Mouse (Mus musculus) frontal cortex, postnatal 14 days (tissue): ENCODE data around the gene Pick1.
"Not testable (repeated sequence)": the region's sequence is repeated elsewhere in the genome, so short reads cannot be mapped to it uniquely, and the experiment has no call there.

Source experiments
- DNase-seq, 2 experiments: peaks; one replicate each; pipeline ENCODE4 v3.0.0; 2022; ENCODE audit warnings: low spot score in 2 of 2

The Pick1 gene

DNA sequence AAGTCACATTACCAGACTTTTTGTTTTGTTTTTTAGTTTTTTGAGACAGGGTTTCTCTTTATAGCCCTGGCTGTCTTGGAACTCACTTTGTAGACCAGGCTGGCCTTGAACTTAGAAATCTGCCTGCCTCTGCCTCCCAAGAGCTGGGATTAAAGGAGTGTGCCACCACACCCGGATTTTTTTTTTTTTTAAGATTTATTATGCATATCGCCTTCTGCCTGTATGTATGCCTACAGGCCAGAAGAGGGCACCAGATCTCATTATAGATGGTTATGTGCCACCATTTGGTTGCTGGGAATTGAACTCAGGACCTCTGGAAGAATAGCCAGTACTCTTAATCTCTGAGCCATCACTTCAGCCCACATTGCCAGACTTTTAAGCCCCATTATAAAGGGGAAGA, 3.2 kb upstream of the Pick1 start:
- not testable (repeated sequence) for DNase-seq

DNA sequence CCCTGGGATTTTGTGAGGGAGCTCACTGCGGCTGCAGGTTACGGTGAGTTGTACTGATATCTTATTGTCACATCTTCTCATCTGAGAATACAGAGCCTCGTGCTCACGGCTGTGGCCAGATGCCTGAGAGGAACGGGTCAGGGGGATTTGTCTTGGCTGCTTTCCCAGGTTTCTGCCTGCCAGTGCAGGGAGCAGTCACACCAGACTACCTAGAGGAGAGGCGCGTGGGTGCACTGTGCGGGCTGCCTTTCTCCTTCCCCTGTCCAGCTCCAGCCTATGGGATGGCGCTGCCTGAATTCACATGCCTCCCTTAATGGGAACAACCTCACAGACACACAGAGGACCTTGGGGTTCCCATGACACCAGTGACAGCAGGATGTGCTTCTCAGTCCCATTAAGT, 6.3 kb downstream of the Pick1 start:
- no peak for DNase-seq

DNA sequence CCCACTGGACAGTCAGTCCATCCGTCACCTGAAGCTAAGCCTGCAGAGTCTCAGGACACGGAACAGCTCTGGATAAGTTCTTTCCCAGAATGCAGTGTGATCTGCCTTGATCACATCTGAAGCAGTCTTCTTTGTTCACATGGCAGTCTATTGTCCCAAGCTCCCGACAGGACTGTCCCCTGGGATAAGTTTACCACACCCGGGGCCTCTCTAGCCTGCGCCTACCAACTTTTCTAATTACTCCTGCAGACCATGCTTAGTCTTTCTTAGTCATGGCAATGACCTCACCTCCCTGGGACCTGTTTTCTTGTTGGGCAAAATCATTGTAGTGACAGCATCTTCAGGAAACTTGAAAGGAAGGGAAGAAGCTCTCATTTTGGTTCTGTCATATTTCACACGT, 9.1 kb downstream of the Pick1 start:
- no peak for DNase-seq

DNA sequence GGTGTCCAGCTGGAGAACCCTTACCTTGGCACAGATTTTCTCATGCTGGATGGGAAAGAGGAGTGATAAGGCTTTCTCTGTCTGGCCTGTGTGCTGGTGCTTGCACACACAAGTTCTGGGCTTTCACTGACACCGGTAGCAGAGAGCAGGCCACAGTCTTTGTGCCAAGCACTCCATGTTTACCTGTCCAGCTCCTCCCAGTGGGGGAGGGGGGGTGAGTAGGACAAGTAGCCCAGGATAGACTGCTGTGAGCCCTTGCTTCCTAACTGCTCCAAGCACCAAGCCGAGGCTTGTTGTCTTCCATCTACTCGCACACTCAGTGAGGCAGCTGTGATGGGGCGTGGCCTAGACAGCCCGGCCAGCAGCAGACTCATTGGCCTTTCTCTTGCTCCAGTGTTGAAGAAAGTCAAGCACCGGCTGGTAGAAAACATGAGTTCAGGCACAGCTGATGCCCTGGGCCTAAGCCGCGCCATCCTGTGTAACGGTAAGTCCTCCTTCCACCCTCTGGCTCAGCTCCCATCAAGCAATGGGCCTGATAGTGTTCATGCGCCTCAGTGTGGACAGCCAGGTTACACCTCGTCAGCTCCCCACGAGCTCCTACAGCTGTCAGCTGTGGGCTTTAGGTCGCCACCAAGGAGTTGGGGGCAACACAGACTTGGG, 13.7 kb downstream of the Pick1 start:
- no peak for DNase-seq

DNA sequence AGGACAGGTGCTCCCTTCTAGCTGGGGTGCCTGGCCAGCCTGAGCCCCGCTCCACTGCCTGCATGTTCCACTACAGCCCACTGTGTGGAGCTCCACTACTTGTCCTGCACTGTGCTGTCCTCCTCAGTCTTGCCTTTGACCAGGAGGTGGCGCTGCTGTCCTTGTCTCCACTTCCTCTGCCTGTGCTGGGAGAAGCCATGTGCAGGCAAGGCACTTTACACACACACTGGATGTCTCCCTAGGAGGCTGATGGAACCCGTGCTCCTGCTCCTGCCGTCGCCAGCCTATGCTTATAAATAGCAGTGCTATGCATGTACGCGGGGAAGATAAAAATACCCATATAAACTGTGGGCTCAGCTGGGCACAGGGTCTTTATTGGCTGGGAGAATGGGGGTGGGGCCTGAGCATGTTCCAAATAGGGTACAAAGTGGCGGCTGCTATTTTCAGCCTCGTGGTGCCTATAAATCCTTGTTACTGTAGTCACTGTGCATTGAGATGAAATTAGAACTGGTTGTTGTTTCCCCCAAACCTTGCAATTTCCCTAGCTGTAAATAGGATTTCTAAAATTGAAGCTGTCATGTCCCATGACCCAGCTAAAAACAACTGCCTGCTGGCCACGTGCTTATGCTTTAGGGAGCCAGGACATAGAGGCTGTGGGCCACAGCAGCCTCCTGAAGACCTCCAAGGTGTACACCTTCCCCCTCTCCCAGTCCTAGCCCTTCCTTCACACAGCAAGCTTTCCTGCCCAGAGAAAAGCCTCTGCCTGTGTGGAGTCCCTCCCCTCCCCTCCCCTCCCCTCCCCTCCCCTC, 14.5 kb downstream of the Pick1 start:
- DNase-seq = peak; percentile 97 to 98

DNA sequence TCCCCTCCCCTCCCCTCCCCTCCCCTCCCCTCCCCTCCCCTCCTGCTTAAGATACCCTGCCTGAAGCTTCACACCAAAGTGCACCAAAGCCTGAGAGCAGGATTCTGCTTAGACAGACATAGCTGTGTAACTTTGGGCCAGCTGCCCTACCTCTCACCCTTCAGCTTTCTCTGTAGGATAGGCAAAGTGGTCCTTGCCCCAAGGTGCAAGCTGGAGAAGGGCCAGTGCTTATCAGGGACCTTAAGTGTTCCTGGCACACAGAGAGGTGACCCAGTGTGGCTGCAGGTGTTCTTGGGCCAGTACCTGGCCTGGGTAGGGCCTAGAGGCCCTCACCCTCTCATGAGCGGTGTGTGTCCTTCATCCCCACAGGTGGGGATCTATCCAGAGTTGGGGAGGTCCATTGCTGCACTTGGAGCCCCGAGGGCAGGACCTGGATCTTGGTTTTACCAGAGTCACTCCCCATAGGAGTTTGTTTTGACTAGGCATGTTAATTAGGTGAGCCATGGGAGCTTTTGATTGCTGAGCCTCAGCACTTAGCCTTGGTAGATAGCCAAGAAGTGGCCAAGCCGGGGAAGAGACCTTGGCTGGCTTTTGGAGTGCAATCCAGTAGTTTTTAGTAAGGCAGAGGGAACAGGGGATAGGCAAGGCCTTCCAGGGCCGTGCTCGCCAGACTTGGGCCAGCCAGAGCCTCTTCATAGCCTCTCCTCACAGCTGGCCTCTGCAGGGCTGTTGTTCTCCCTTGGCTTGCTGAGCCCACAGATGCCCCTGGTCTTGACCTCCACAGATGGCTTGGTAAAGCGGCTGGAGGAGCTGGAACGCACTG, 15.3 kb downstream of the Pick1 start:
- DNase-seq = no peak

DNA sequence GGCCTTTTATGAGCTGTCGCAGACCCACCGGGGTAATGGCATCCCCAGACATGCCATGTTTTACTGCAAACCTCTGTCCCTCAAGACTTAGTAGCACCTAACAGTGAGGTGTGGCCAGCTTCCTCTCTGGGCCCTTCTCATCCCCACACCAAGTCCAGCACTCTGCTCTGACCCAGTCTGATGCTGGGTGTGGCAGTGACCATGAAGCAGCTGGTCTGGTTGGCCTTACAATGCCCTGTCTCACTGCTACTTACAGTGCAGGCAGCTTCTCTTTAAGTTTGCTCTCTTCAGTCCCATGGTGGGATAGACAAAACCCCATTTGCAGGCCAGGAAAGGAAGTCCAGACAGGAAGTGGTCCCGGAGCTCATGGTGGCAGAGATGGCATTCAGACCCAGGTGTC, 16.3 kb downstream of the Pick1 start:
- no peak for DNase-seq

DNA sequence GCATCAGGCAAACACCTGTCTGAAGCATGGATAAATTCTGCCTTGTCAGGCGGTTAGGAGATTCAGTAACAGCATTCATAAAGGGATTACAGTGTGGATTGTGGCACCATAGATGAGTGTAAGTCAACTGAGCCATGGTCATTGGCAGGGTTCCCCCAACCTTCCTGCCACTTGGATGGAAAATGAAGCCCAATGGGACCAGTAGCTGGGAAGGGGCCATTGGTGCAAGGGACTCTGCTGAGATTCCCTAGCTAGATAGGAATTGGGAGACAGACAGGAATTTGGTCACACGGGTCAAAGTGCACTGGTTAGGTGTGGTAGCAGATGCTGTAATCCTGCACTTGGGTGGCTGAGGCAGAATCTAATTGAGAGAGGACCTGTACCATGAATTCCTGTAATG, 21.3 kb downstream of the Pick1 start:
- no peak for DNase-seq

DNA sequence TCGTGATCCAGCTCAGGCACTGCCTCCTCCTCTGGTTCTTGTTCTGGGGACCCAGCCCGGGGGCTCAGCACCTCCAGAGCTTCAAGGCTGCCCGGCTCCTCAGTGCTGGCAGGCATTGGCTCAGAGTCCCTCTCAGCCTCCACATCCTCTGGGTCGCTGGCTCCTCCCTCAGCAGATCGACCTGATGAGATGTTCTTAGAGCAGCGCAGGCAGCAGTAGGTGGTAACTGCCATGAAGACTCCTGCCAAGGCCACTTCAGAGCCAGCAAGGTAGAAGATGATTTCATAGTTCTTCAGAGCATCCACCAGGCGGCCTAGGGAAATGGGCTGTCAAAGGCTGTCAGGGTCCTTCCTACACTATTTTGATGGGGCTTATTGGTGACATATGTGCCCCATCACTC, 22.2 kb downstream of the Pick1 start:
- no peak for DNase-seq

DNA sequence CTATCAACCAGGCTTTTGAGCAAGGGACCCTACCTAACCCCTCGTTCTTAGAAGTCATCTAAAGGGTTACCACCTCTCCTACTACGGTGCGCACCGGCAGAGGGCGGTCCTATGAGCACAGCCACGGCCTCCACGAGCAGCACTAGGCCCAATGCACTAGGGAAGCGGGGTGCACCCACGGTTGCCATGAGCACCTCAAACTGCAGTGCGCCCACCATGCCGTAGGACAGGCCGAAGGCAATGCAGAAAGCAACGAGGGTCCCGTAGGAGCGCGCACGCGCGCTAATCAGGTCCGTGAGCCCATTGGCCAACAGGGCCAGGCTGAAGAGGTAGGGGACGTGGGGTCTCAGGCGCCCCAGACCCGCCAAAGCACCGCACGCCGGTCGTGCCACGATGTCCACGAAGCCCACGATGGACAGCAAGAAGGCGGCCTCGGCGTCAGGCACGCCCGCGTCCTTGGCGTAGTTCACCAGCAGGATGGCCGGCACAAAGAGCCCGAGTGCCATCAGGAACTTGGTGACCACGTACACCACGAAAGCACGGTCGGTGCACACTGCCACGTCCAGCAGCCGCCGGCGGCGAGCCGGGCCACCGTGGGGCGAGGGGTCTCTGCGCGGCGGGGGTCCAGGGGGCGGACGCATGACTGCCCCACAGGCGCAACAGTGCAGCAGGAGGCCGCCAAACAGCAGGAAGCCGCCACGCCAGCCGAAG, 23.0 kb downstream of the Pick1 start:
- peak; percentile 35 to 44 for DNase-seq

DNA sequence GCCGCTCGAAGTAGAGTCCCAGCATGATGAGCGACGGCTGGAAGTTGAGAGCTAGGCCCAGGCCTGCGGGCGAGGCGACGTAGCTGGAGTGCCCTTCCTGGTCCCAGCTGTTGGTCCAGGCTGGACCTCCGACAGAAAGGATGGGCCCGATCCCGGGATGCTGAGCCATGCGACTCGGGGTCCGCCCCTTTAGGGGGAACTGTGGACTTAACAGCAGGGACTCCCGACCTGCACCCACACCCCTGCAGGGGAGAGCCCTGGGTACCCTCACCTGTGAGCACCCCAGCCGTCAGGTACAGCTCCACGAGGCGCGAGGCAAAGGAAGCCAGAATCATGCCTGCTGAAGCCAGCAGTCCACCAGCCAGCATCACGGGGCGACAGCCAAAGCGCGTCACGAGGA, 23.6 kb downstream of the Pick1 start:
- no peak for DNase-seq

DNA sequence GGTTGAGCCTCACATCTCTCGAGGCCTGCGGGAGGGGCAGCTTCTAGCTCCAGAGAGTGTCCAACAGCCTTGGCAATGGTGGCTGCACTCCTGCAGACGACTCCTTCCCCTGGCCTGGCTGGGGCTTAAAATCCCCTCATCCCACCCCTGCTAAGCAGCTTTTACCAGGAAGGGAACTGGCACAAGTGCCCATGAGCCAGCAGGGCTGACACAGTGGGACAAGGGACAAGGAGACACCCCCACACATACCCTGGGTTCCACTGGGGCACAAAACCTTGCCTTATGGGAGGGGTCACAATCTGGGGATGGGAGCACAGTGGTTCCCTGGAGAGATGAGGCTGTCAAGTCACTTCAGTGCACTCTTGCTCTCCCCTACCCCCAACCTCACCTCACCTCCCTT, 25.7 kb downstream of the Pick1 start, which contains the start of gene Slc16a8:
TSS of gene Slc16a8 (minus strand) at position 101 of the 400 bp plus-strand sequence.
- no peak for DNase-seq

DNA sequence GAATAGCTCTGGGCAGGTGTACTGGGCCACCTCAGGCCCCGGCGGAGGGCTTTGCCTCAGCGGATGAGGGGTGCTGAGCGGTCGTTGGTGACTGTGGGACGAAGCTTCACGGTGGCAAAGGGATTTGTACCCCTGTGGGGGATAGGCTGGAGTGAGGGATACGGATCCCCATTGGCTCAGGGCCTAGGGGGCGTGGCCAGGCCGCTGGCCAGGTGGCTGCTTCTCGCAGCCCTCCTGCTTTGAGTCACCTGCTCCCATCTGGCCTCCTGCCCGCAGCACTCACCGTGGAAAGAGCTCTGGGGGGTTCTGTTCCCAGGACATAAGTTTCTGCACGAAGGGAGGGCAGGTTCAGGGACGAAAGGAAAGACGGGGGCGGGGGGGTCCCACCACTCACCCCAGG, 29.5 kb downstream of the Pick1 start:
- DNase-seq = no peak

DNA sequence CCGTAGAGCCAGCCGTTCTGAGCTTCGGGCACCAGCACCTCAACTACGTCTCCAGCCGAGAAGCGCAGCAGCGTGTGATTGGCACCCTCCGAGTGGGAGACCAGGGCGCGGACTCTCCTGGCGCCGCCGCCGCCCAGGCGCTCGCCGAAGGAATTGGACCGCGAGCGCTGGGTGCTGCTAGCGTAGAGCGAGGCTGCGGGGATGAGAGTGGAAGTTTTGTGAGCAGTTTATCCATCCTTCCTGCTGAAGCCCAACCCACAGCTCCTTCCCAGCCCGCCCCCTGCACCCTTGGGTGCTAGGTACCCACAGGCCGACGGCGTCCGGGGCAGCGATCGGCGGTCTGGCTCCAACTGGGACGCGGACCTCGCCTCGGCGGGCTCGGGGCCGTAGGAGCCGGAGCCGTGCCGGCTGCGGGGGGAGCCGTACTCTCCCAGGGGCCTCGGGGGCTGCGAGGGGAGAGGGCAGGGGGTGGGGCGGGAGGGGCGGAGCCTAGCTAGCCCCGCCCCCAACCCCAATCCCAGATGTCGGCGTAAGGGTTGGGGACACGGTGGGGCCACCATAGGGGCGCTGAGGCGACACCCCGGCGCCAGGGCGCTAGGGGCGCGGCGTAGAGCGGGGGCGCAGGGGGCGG, 32.2 kb downstream of the Pick1 start:
- DNase-seq = peak in 1 of 2 experiments; percentile 48

DNA sequence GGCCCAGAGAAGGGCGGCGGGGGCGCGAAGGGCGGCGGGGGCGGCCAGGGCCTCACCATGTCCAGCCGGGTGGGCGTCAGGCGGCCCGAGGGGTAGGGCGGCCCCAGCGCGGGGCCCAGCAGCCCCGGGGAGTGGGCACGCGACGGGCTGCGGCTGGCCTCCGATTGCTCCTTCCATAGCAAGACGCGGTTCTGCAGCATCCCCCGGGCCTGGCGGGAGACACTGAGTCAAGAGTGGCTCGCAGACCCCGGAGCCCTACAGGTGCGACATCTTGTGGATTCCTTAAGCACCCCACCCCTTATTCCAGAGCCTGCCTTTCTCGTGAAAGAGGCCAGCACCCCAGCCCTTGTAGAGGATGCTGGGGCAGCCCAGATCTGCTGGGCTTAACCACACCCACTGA, 32.8 kb downstream of the Pick1 start:
- DNase-seq = no peak

DNA sequence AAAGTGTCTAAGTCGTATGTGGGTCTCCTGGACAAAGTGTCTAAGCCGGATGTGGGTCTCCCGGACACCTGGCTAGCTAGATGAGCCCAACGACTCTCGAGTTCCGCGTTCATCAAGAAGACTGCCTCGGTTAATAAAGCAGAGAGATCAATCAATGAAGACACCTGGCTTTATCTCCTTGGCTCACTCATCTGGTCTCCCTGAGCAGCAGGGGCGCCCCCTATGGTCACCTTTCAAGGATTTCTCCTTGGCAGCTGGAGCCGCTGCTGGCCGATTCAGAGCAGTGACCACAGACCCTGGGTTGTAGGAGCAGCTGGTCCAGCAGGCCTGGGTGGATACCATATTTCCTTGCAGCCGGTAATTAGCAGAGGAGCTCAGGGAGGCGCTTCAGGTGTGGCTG, 33.4 kb downstream of the Pick1 start:
- DNase-seq = no peak

DNA sequence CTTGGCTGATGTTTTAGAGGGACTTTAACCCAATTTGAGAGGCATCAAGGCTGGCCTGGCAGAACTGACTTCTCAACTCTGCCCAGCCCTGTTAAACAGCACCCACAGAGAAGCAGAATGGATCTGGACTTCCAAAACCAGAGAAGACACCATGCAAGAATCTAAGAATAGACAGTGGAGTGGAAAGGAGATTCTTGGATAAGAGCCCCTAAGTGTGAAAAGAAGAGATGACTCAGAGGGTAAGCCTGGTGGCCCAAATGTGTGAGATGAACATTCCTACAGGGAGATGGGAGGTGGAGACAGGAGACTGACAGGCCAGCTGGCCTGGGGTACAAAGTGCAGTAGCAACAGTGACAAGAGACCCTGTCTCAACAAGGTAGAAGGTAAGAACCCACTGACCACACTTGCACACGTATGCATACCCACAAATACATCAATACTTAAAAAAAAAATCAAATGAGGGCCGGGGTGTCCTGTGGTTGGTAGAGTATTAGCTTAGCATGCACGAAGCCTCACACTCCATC, 33.9 kb downstream of the Pick1 start:
- DNase-seq = no peak

DNA sequence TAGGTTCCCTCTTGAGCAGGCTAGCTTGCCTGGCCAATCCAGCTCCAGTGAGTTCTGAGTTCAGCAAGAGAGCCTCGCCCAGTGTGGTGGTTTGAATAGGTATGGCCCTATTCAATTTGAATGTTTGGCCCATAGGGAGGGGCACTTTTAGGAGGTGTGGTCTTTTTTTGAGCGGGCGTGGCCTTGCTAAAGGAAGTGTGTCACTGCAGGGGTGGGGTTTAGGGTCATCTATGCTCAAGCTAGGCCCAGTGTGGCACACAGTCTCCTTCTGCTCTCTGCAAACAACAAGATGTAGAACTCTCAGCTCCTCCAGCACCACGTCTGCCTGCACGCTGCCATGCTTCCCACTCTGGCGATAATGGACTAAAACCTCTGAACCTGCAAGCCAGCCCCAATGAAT, 34.8 kb downstream of the Pick1 start:
- DNase-seq = no peak

DNA sequence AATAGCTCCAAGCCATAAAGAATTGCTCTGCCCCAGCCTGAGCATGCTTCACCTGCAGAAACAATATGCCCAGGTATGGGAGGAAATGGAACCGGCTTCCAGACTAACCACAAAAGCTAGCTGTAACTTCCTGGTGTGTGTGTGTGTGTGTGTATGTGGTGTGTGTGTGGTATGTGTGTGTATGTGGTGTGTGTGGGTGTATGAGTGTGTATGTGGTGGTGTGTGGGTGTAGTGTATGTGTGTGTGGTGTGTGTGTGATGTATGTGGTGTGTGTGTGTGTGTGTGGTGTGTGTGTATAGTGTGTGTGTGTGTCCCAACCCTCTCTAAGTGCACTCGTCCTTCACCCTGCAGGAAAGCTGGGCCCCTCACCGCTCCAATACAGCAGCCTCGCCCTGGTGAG, 36.4 kb downstream of the Pick1 start:
- DNase-seq = no peak

DNA sequence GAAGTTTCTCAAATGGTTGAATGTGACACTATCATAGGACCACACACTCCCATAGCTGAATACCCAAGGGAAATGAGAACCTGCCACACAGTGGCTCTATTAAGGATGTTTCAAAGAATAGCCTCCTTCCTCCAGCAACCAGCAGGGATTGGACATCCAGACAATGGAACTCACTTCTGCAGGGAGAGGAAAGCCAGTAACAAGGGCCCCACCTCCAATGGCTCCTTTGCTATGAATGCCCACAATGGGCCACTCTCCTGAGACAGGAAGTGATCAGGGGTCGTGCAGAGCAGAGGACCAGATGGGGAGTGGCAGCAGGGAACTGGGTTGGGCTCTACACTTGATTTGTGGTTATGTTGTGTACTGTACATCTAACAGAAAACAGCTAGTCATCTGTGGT, 39.5 kb downstream of the Pick1 start:
- no peak for DNase-seq
